Mouse (Mus musculus) liver, embryonic 16.5 days (tissue): ENCODE measurements around the gene Tbx5. TPM values are rescaled to one million over a fixed set of nuclear protein-coding genes. Genes with fewer than 3 reads are reported as not detected.
"Not testable (repeated sequence)": the region's sequence is repeated elsewhere in the genome, so short reads cannot be mapped to it uniquely, and the experiment has no call there.

Experiments used
- ATAC-seq: fragments of 200-750 bp; cut with Nextera tagmentation; 2 replicates; pipeline ENCODE4 v1.8.0; 2017; ENCODE audit warnings: low read depth, mild to moderate bottlenecking, moderate number of reproducible peaks, moderate library complexity
- H3K27ac ChIP-seq: fragments of 300-500 bp; sonication (generic); 2 replicates; pipeline ENCODE4 v1.5.1; 2014; ENCODE audit warnings: mild to moderate bottlenecking, low read length
- H3K27me3 ChIP-seq: fragments of 300-500 bp; sonication (generic); 2 replicates; pipeline ENCODE4 v1.6.1; 2014; ENCODE audit warnings: low read depth, low read length, mixed read lengths; ENCODE audit not compliant: control insufficient read depth, insufficient read depth
- H3K36me3 ChIP-seq: fragments of 300-500 bp; sonication (generic); 2 replicates; pipeline ENCODE4 v1.6.1; 2014; ENCODE audit warnings: mild to moderate bottlenecking; ENCODE audit not compliant: control insufficient read depth, insufficient read depth
- H3K4me1 ChIP-seq: fragments of 300-500 bp; sonication (generic); 2 replicates; pipeline ENCODE4 v1.6.1; 2014; ENCODE audit warnings: low read depth, low read length, mixed read lengths; ENCODE audit not compliant: control insufficient read depth
- H3K4me2 ChIP-seq: fragments of 300-500 bp; sonication (generic); 2 replicates; pipeline ENCODE4 v1.6.1; 2014; ENCODE audit warnings: low read depth, low read length, mixed read lengths
- H3K4me3 ChIP-seq: fragments of 300-500 bp; sonication (generic); 2 replicates; pipeline ENCODE4 v1.5.1; 2014; ENCODE audit warnings: low read depth, mild to moderate bottlenecking, low read length
- H3K9ac ChIP-seq: fragments of 300-500 bp; sonication (generic); 2 replicates; pipeline ENCODE4 v1.6.1; 2014; ENCODE audit warnings: low read depth, low read length
- H3K9me3 ChIP-seq: fragments of 300-500 bp; sonication (generic); replicated peaks from 2 replicates; pipeline ENCODE4 v1.6.1; 2016; ENCODE audit warnings: low read length; ENCODE audit not compliant: control insufficient read depth
- WGBS: fragments of 180-500 bp; shearing (Covaris S2); extraction: QIAGEN DNeasy Blood & Tissue Kit; methylation state at CpG from one replicate; pipeline ENCODE4 v1.1.7; 2014; ENCODE audit not compliant: insufficient replicate concordance; 5-methylcytosine and 5-hydroxymethylcytosine counted together
- polyA plus RNA-seq: library from polyadenylated mRNA; unstranded; fragments of >200 nt; fragmentation: Nextera tagmentation; extraction: Ambion mirVana; gene quantifications from 2 replicates; pipeline ENCODE4 v1.2.1, GENCODE M21; 2015

Tbx5 gene
- polyA plus RNA-seq, 1 experiment from 2014 or later = not detected

DNA sequence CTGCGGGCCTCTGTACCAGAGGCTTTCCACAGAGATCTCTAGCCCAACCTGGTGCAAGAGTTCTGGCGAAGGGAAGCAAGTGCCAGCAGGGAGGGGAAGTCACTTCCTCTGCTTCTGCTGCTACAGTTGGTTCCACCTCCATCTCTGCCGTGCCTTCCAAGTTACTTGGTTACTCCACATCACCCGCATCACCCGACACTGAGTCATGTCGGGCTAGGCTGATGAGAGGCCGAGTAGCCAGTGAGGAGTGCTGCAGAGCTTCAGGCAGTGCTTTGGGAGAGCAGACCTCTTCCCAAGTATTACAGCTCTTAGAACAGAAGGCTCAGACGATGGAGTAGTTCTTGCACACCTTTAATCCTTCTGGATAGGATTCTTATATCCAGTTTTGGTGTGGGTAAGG, 54.9 kb downstream of the Tbx5 start:
- 58% methylated on average over 8 of the region's 8 CpGs for WGBS
- no peak for ATAC-seq
- no peak overlapping the region for H3K9ac ChIP-seq
- no peak overlapping the region for H3K4me2 ChIP-seq
- no peaks in the 10 kb centered on the region for H3K4me1 ChIP-seq
- H3K9me3 ChIP-seq = no peaks in the 10 kb centered on the region
- no peaks in the 10 kb centered on the region for H3K27me3 ChIP-seq
- H3K36me3 ChIP-seq = no peaks in the 10 kb centered on the region
- H3K27ac ChIP-seq = no peak overlapping the region
- H3K4me3 ChIP-seq = no peak overlapping the region

- Histone ChIP-seq H3K36me3 (no peaks in the 10 kb centered on the region), H3K4me2 (no peak overlapping the region), H3K4me3 (no peak overlapping the region), H3K9me3 (no peaks in the 10 kb centered on the region), H3K9ac (no peak overlapping the region), H3K27me3 (no peaks in the 10 kb centered on the region), H3K27ac (no peak overlapping the region), H3K4me1 (no peaks in the 10 kb centered on the region)
- ATAC-seq = no peak
- WGBS = 54% methylated on average over 5 of the region's 5 CpGs
These were observed 59.5 kb downstream of the Tbx5 start for GRCm38 (mm10) chr5:119891960-119892359.

DNA sequence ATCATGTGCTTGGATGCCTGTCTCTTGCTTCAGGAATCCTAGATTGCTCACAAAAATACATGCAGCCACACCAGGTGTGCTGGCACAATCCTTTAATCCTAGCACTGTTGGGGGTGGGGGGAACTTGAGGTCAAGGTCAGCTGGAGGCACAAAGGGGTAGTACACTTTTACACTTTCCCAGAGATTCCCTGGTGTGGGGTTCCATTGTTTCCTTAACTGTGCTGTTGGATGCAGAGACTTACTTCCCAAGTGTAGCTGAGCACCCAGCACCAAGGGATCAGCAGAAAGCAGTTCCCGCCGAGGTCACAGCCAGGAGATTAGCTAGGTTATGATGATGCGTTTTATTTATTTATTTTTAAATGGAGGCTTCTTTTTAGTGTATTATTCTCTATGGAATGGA, 60.6 kb downstream of the Tbx5 start:
- H3K9me3 ChIP-seq = no peaks in the 10 kb centered on the region
- no peaks in the 10 kb centered on the region for H3K27me3 ChIP-seq
- no peak overlapping the region for H3K9ac ChIP-seq
- no peaks in the 10 kb centered on the region for H3K4me1 ChIP-seq
- H3K4me2 ChIP-seq = no peak overlapping the region
- no peak for ATAC-seq
- H3K27ac ChIP-seq = no peak overlapping the region
- H3K4me3 ChIP-seq = no peak overlapping the region
- WGBS = 54% methylated on average over 3 of the region's 3 CpGs
- no peaks in the 10 kb centered on the region for H3K36me3 ChIP-seq

- H3K9me3 ChIP-seq = no peaks in the 10 kb centered on the region
- H3K4me2 ChIP-seq = no peak overlapping the region
- H3K9ac ChIP-seq = no peak overlapping the region
- no peaks in the 10 kb centered on the region for H3K4me1 ChIP-seq
- H3K4me3 ChIP-seq = no peak overlapping the region
- 28% methylated on average over 3 of the region's 3 CpGs for WGBS
- no peaks in the 10 kb centered on the region for H3K36me3 ChIP-seq
- no peak for ATAC-seq
- H3K27ac ChIP-seq = no peak overlapping the region
- no peaks in the 10 kb centered on the region for H3K27me3 ChIP-seq
These were observed 64.1 kb downstream of the Tbx5 start for GRCm38 (mm10) chr5:119896605-119897004.

- WGBS = 54% methylated on average over 12 of the region's 12 CpGs
- no peak for ATAC-seq
- no peak overlapping the region for H3K27ac ChIP-seq
These were observed 84.2 kb downstream of the Tbx5 start for GRCm38 (mm10) chr5:119916551-119917171.

DNA sequence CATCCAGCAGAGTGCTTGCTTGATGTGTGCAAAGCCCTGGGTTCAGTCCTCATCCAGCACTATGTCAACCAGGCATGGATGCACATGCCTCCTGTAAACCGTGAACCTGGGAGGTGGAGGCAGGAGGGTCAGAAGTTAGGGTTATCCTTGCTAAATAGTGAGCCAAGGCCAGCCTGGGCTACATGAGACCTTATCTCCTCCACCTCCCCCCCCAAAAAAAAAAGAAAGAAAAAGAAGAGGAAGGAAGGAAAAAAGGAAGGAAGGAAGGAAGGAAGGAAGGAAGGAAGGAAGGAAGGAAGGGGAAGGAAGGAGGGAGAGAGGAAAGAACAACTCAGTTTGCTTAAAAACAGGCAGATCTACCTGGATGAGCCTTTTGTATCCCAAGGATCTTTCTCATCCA, 85.9 kb downstream of the Tbx5 start:
- not testable (repeated sequence) for H3K27me3 ChIP-seq, ATAC-seq, H3K9ac ChIP-seq, H3K4me3 ChIP-seq, H3K27ac ChIP-seq, H3K4me1 ChIP-seq, H3K36me3 ChIP-seq, H3K4me2 ChIP-seq, H3K9me3 ChIP-seq
- WGBS = 65% methylated on average over 1 of the region's 1 CpGs

More at GRCm38 (mm10) chr5:119916551-119917171, 84.2 kb downstream of the Tbx5 start:
- H3K4me3 ChIP-seq = no peak overlapping the region
- no peaks in the 10 kb centered on the region for H3K36me3 ChIP-seq
- no peaks in the 10 kb centered on the region for H3K4me1 ChIP-seq
- H3K9me3 ChIP-seq = no peaks in the 10 kb centered on the region
- no peak overlapping the region for H3K4me2 ChIP-seq
- H3K9ac ChIP-seq = no peak overlapping the region
- H3K27me3 ChIP-seq = no peaks in the 10 kb centered on the region

GRCm38 (mm10) chr5:119920941-119921340, 88.5 kb downstream of the Tbx5 start:
- no peak overlapping the region for H3K4me2 ChIP-seq
- H3K27me3 ChIP-seq = no peaks in the 10 kb centered on the region
- H3K4me3 ChIP-seq = no peak overlapping the region
- WGBS = 59% methylated on average over 10 of the region's 10 CpGs
- no peak overlapping the region for H3K9ac ChIP-seq
- ATAC-seq = no peak
- no peaks in the 10 kb centered on the region for H3K4me1 ChIP-seq
- no peaks in the 10 kb centered on the region for H3K36me3 ChIP-seq
- H3K27ac ChIP-seq = no peak overlapping the region
- H3K9me3 ChIP-seq = no peaks in the 10 kb centered on the region

DNA sequence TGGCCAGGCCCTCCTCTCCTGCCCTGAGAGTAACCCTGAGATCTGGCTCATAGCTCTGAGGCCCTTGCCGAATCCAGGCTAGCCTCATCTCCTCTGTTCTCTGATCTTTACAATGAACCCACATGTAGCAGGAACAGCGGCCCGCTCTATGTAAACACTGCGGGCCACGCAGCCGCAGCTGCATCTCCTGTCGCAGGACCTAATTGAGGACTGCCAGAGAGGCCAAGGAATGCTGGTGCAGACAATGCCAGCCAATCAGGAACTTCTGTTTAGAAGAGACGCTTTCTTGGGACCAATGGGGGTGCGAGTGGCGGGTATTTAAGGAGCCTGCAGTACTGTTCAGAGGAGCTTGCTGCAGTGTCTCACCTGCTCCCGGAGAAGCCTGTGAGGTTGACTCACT, 89.8 kb downstream of the Tbx5 start:
- WGBS = 35% methylated on average over 11 of the region's 11 CpGs
- Histone ChIP-seq H3K4me3 (no peak overlapping the region), H3K36me3 (no peaks in the 10 kb centered on the region), H3K4me2 (no peak overlapping the region), H3K4me1 (no peaks in the 10 kb centered on the region), H3K9ac (no peak overlapping the region), H3K27me3 (no peaks in the 10 kb centered on the region), H3K9me3 (no peaks in the 10 kb centered on the region), H3K27ac (no peak overlapping the region)
- no peak for ATAC-seq
